Comparison of ENCODE assay signal across 8 mouse cellular contexts in the genomic region with DNA sequence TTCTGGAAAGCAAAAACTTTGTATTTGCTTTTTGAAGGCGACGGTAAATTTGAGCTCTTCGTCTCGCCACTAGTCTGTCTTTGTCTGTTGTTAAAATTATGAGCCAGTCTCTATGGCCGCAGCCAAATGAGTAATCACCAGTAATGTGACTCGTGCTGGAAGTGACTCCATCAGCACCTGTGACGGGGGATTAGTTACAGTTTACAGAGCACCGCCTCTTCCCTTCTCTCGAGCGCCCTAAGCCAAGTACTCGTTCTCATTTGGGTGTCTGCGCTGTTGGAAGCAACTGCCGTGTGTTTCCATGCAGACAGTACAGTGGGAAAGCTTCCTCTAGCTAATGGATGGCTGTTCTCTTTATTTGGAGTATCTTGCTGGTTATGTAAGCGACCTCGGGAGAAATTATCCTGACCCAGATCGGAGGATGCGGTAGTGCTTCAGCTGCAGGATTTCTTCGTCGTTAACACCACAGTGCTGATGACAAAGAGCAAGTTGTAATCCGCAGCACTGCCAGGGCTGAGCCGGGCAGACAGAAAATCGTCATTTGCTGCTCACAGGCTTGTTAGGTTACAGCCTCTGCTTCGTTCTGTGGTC.
DNase-seq lines count a peak whose midpoint lies in the region; ATAC-seq and TF ChIP-seq lines count a peak whose summit lies in the region.

No protein-coding gene starts in this region.

- peak; percentile 78 to 82 for DNase-seq in B cell, adult 2 months
- DNase-seq in brain, embryonic 14.5 days (ENCODE audit: low read depth), result peak; percentile 94
- peak; percentile 91 for DNase-seq in liver, adult 2 months (ENCODE audit: extremely low read depth, low read depth, low spot score)
- peak; percentile 92 for DNase-seq in splenic B cell, adult 2 months (ENCODE audit: low read depth, low spot score)

- peak overlapping the region; percentile 98 for H3K27ac ChIP-seq in heart, embryonic 11.5 days (ENCODE audit: low read depth, low read length)
- H3K27ac ChIP-seq in kidney, embryonic 16.5 days (ENCODE audit: low read length), result peak overlapping the region; percentile 98
- peak overlapping the region; percentile 60 for H3K27ac ChIP-seq in liver, adult 2 months (replicated peaks; ENCODE audit: insufficient read depth, low read depth, low read length)

- H3K27me3 ChIP-seq in erythroblast, embryonic 14.5 days (ENCODE audit: control insufficient read depth), result no peaks in the 10 kb centered on the region
- H3K27me3 ChIP-seq in heart, embryonic 11.5 days (ENCODE audit: control insufficient read depth, insufficient read depth, low read length), result no peaks in the 10 kb centered on the region
- H3K27me3 ChIP-seq in kidney, embryonic 16.5 days (ENCODE audit: insufficient read depth, low read length), result no peaks in the 10 kb centered on the region
- no peaks in the 10 kb centered on the region for H3K27me3 ChIP-seq in liver, adult 2 months (ENCODE audit: control insufficient read depth, insufficient read depth, low read length)
- H3K27me3 ChIP-seq in myocyte (ENCODE audit: control insufficient read depth, insufficient read depth, insufficient read length), result no peaks in the 10 kb centered on the region
- no peaks in the 10 kb centered on the region for H3K27me3 ChIP-seq in splenic B cell, adult 2 months (ENCODE audit: control insufficient read depth, insufficient read depth, low read length, poor library complexity, severe bottlenecking)

- peaks cover 6% of the 10 kb centered on the region for H3K36me3 ChIP-seq in erythroblast, embryonic 14.5 days (ENCODE audit: control insufficient read depth)
- H3K36me3 ChIP-seq in heart, embryonic 11.5 days (ENCODE audit: control insufficient read depth, insufficient read depth, low read length), result no peaks in the 10 kb centered on the region
- 0 out of 2 replicates have a peak, but pooled peaks cover 2% of the 10 kb centered on the region for H3K36me3 ChIP-seq in kidney, embryonic 16.5 days (ENCODE audit: insufficient read depth, low read length)
- H3K36me3 ChIP-seq in liver, adult 2 months (ENCODE audit: control insufficient read depth, insufficient read depth, low read length), result no peaks in the 10 kb centered on the region
- no peaks in the 10 kb centered on the region for H3K36me3 ChIP-seq in myocyte (ENCODE audit: control insufficient read depth, insufficient read depth)
- no peaks in the 10 kb centered on the region for H3K36me3 ChIP-seq in splenic B cell, adult 2 months (ENCODE audit: control insufficient read depth, insufficient read depth, low read length, poor library complexity, severe bottlenecking)

- TF ChIP-seq CTCF in brain, embryonic 14.5 days (IDR thresholded peaks at IDR 0.05; ENCODE audit: borderline replicate concordance, extremely low read depth, insufficient read depth, insufficient read length), result no peak
- TF ChIP-seq CTCF in liver, adult 2 months (IDR thresholded peaks at IDR 0.05; ENCODE audit: low read depth, low read length), result no peak

- peaks cover 55% of the 10 kb centered on the region for H3K4me1 ChIP-seq in erythroblast, embryonic 14.5 days (ENCODE audit: control insufficient read depth)
- H3K4me1 ChIP-seq in heart, embryonic 11.5 days (ENCODE audit: control insufficient read depth, insufficient read depth, low read length), result peaks cover 6% of the 10 kb centered on the region
- peaks cover 29% of the 10 kb centered on the region for H3K4me1 ChIP-seq in kidney, embryonic 16.5 days (ENCODE audit: insufficient read depth, low read length)
- peaks cover 13% of the 10 kb centered on the region for H3K4me1 ChIP-seq in liver, adult 2 months (ENCODE audit: control insufficient read depth, insufficient read depth, low read length)

- H3ac ChIP-seq in myocyte (ENCODE audit: control insufficient read depth, insufficient read length), result no peak overlapping the region

- ATAC-seq in heart, embryonic 11.5 days (replicated peaks; ENCODE audit: insufficient number of reproducible peaks, low FRiP score, low TSS enrichment), result peak; percentile 80
- ATAC-seq in kidney, embryonic 16.5 days (ENCODE audit: low FRiP score, low TSS enrichment), result peak; percentile 95

- no peaks in the 10 kb centered on the region for H3K9me3 ChIP-seq in erythroblast, embryonic 14.5 days (ENCODE audit: control insufficient read depth, low read length)
- no peaks in the 10 kb centered on the region for H3K9me3 ChIP-seq in heart, embryonic 11.5 days (replicated peaks; ENCODE audit: control insufficient read depth, low read length)
- H3K9me3 ChIP-seq in kidney, embryonic 16.5 days (ENCODE audit: low read length), result no peaks in the 10 kb centered on the region

- peak overlapping the region; percentile 87 for H3K9ac ChIP-seq in heart, embryonic 11.5 days (ENCODE audit: low read depth, low read length)
- peak overlapping the region; percentile 82 for H3K9ac ChIP-seq in kidney, embryonic 16.5 days (replicated peaks; ENCODE audit: low read length)
- peak overlapping the region; percentile 45 for H3K9ac ChIP-seq in liver, adult 2 months (ENCODE audit: low read depth, low read length)

- H3K4me3 ChIP-seq in erythroblast, embryonic 14.5 days (replicated peaks), result peak overlapping the region; percentile 81
- H3K4me3 ChIP-seq in heart, embryonic 11.5 days (ENCODE audit: low read depth, low read length), result peak overlapping the region; percentile 57
- H3K4me3 ChIP-seq in kidney, embryonic 16.5 days (ENCODE audit: low read length), result peak overlapping the region; percentile 60
- peak overlapping the region; percentile 56 for H3K4me3 ChIP-seq in liver, adult 2 months (ENCODE audit: insufficient read depth, low read depth, low read length)
- H3K4me3 ChIP-seq in myocyte, result peak overlapping the region; percentile 50

- peaks cover 18% of the 10 kb centered on the region; the same call in 1 of the 2 replicates for H3K79me2 ChIP-seq in liver, adult 2 months (ENCODE audit: control insufficient read depth, insufficient read depth, low read length)
- peaks cover 73% of the 10 kb centered on the region for H3K79me2 ChIP-seq in myocyte (ENCODE audit: control insufficient read depth, insufficient read depth)

- under 1% methylated on average over 23 of the region's 23 CpGs for WGBS in heart, embryonic 11.5 days (ENCODE audit: insufficient replicate concordance)
- under 1% methylated on average over 23 of the region's 23 CpGs for WGBS in kidney, embryonic 16.5 days
- WGBS in liver, adult 2 months, result under 1% methylated on average over 23 of the region's 23 CpGs

- TF ChIP-seq POLR2A in brain, embryonic 14.5 days (IDR thresholded peaks at IDR 0.05; ENCODE audit: borderline replicate concordance, extremely low read depth, insufficient read depth, insufficient read length, poor library complexity, severe bottlenecking), result peak; percentile 30; the same call in 1 of the 2 replicates
- no peak for TF ChIP-seq POLR2A in liver, adult 2 months (IDR thresholded peaks at IDR 0.05; ENCODE audit: extremely low read depth, insufficient read depth, low read length)
- peak; percentile 89 for TF ChIP-seq POLR2A in myocyte (IDR thresholded peaks at IDR 0.05; ENCODE audit: insufficient read length, low read depth)

- H3K4me2 ChIP-seq in heart, embryonic 11.5 days, result peak overlapping the region; percentile 72
- peak overlapping the region; percentile 71 for H3K4me2 ChIP-seq in kidney, embryonic 16.5 days (replicated peaks; ENCODE audit: low read depth, low read length)
- peak overlapping the region; percentile 95 for H3K4me2 ChIP-seq in myocyte (ENCODE audit: low read depth)

TF ChIP-seq in myocyte, 11 proteins besides CTCF, POLR2A, EP300 and RAD21:
- TF ChIP-seq MAX (IDR thresholded peaks at IDR 0.05; ENCODE audit: low read depth), result peak; percentile 71
- peak; percentile 87 for TF ChIP-seq POLR2AphosphoS2 (IDR thresholded peaks at IDR 0.05; ENCODE audit: insufficient read length, low read depth)
- TF ChIP-seq CEBPB (IDR thresholded peaks at IDR 0.05; ENCODE audit: insufficient read depth, poor library complexity, severe bottlenecking), result peak; percentile 47; the same call in 1 of the 2 replicates
- peak; percentile 48 for TF ChIP-seq USF1 (IDR thresholded peaks at IDR 0.05; ENCODE audit: low read depth)
- TF ChIP-seq MYOD1 (IDR thresholded peaks at IDR 0.05; ENCODE audit: control insufficient read depth in 1 of 3, insufficient read length in 2 of 3, low read depth in 2 of 3), result peak; percentile 70 to 98 (median 90)
- no peak for TF ChIP-seq SRF (IDR thresholded peaks at IDR 0.05; ENCODE audit: control insufficient read depth, insufficient read length, low read depth)
- TF ChIP-seq REST (IDR thresholded peaks at IDR 0.05; ENCODE audit: insufficient read depth, insufficient read length), result no peak
- peak; percentile 25 for TF ChIP-seq TCF3 (IDR thresholded peaks at IDR 0.05; ENCODE audit: insufficient read length, low read depth)
- TF ChIP-seq MYOG (IDR thresholded peaks at IDR 0.05; ENCODE audit: control insufficient read depth in 1 of 3, insufficient read depth in 1 of 3, insufficient read length in 2 of 3, low read depth in 2 of 3), result peak; percentile 29 to 88 (median 56)
- TF ChIP-seq TCF12 (IDR thresholded peaks at IDR 0.05; ENCODE audit: insufficient read depth, poor library complexity, severe bottlenecking), result peak; percentile 54
- no peak for TF ChIP-seq E2F4 (IDR thresholded peaks at IDR 0.05; ENCODE audit: insufficient read depth)
TF ChIP-seq in myocyte: peak in this region for 8.

Comparison
In these comparisons a context has a peak if more than half of its experiments do, and no peak if none do; other contexts are left out.
1. Peak in every context shown above with its lines: DNase-seq, ATAC-seq, H3K4me3 ChIP-seq and H3K27ac ChIP-seq.